Mouse (Mus musculus) neural tube, embryonic 14.5 days (tissue): ENCODE measurements at regions not wholly inside any gene's neighbourhood (a gene's known extent, or its start where the extent isn't known, plus 50 kb on each side); places are given as distances from the start of the nearest gene placed in this dataset.

ENCODE experiments used
- ATAC-seq: fragments of 200-750 bp; cut with Nextera tagmentation; 2 replicates; pipeline ENCODE4 v1.8.0; 2017; ENCODE audit warnings: low read depth, mild to moderate bottlenecking, moderate TSS enrichment, moderate library complexity
- H3K27ac ChIP-seq: fragments of 300-500 bp; sonication (generic); 2 replicates; pipeline ENCODE4 v1.5.1; 2014; ENCODE audit warnings: low read depth, mild to moderate bottlenecking, control low read depth, low read length, moderate library complexity, mixed read lengths
- H3K27me3 ChIP-seq: fragments of 300-500 bp; sonication (generic); 2 replicates; pipeline ENCODE4 v1.6.1; 2014; ENCODE audit warnings: low read length; ENCODE audit not compliant: control insufficient read depth, insufficient read depth
- H3K36me3 ChIP-seq: fragments of 300-500 bp; sonication (generic); 2 replicates; pipeline ENCODE4 v1.6.1; 2014; ENCODE audit warnings: low read length, mixed read lengths; ENCODE audit not compliant: control insufficient read depth, insufficient read depth
- H3K4me1 ChIP-seq: fragments of 300-500 bp; sonication (generic); 2 replicates; pipeline ENCODE4 v1.6.1; 2014; ENCODE audit warnings: low read length; ENCODE audit not compliant: control insufficient read depth, insufficient read depth
- H3K4me2 ChIP-seq: fragments of 300-500 bp; sonication (generic); 2 replicates; pipeline ENCODE4 v1.6.1; 2014; ENCODE audit warnings: mild to moderate bottlenecking, low read depth, low read length, control low read depth
- H3K4me3 ChIP-seq: fragments of 300-500 bp; sonication (generic); 2 replicates; pipeline ENCODE4 v1.5.1; 2014; ENCODE audit warnings: low read depth, low read length, control low read depth, mixed read lengths
- H3K9ac ChIP-seq: fragments of 300-500 bp; sonication (generic); replicated peaks from 2 replicates; pipeline ENCODE4 v1.6.1; 2014; ENCODE audit warnings: low read depth, mild to moderate bottlenecking, control low read depth, low read length, mixed read lengths
- H3K9me3 ChIP-seq: fragments of 300-500 bp; sonication (generic); 2 replicates; pipeline ENCODE4 v1.6.1; 2016; ENCODE audit warnings: low read length; ENCODE audit not compliant: control insufficient read depth
- WGBS: fragments of 180-500 bp; shearing (Covaris S2); extraction: QIAGEN DNeasy Blood & Tissue Kit; methylation state at CpG from one replicate; pipeline ENCODE4 v1.1.7; 2014; 5-methylcytosine and 5-hydroxymethylcytosine counted together

DNA sequence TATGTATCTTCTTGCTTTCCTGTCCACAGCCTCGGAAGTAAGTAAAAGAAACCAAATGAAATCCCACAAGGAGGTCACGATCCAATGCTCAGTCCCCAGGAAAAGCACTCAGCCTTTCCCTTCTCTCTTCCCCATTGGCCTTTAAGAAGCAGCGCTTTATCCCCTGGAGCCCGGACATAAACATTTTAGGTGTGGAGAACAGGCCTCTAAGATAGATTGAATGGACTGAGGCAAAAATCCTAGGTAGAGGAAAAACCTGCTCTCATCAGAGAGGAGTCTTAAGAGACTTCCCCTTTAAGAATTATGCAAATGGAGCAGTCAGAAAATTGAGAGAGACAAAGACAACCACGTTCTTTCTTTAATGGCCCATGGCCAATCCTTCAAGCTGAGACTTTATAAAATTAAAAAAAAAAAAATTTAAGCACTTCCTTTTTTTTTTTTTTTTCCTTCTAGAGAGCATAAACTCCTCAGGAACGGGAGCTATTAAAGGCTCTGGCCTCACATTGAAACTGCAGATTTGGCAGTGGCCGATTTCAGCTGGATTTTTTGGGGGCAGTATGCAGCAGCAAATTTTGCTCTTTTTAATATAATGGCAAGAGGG is 1020.5 kb downstream of the 9330182O14Rik start:
- Histone ChIP-seq H3K4me1 (peaks cover 4% of the 10 kb centered on the region; the same call in 1 of the 2 replicates), H3K9ac (peak overlapping the region; percentile 29), H3K9me3 (no peaks in the 10 kb centered on the region), H3K4me2 (peak overlapping the region; percentile 49), H3K27me3 (no peaks in the 10 kb centered on the region), H3K4me3 (peak overlapping the region; percentile 16; the same call in 1 of the 2 replicates), H3K27ac (no peak overlapping the region), H3K36me3 (no peaks in the 10 kb centered on the region)
- 30% methylated on average over 7 of the region's 7 CpGs for WGBS
- peak; percentile 38; the same call in 1 of the 2 replicates for ATAC-seq

DNA sequence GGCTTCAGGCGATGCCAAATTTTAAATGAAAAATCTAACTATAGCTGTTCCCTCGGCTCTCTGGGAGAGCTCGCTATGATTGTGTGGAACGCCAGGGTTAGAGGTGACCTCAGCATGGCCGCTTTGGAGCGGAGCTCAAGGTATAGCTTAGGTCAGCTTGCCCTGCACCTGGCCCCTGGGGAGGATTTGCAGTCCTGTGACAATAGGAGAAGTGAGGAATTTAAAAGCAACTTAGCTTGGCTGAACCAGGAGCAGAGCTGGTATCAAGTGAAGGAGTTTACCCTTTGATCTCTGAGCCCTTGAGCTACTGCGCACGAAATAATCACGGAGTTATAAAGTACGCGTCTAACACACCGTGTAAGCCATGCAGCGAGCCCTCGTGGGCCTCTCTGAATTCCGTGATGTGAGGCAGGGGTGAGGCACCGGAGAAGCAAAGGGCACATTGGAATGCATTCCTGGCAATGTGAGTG is 1021.0 kb downstream of the 9330182O14Rik start:
- Histone ChIP-seq H3K4me3 (peak overlapping the region; percentile 16; the same call in 1 of the 2 replicates), H3K27me3 (no peaks in the 10 kb centered on the region), H3K4me2 (peak overlapping the region; percentile 49), H3K4me1 (peaks cover 4% of the 10 kb centered on the region; the same call in 1 of the 2 replicates), H3K36me3 (no peaks in the 10 kb centered on the region), H3K9ac (peak overlapping the region; percentile 29), H3K9me3 (no peaks in the 10 kb centered on the region), H3K27ac (no peak overlapping the region)
- whole genome bisulfite sequencing = 11% methylated on average over 16 of the region's 16 CpGs
- peak; percentile 77 for ATAC-seq

DNA sequence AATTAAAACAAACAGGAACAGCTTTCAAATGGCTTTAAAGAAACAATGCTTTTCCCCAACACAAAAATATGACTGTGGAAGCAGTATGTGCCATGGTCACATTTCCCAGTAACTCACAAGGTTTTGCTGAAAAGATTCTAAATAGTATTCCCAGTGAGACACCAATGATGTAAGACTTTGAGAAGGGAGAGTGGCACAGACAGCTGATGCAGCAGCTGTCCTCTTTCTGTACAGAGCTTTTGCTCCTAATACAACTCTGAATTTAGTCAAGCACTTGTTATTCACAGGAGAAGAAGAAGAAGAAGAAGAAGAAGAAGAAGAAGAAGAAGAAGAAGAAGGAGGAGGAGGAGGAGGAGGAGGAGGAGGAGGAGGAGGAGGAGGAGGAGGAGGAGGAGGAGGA is 1023.6 kb downstream of the 9330182O14Rik start:
- no peak for ATAC-seq

DNA sequence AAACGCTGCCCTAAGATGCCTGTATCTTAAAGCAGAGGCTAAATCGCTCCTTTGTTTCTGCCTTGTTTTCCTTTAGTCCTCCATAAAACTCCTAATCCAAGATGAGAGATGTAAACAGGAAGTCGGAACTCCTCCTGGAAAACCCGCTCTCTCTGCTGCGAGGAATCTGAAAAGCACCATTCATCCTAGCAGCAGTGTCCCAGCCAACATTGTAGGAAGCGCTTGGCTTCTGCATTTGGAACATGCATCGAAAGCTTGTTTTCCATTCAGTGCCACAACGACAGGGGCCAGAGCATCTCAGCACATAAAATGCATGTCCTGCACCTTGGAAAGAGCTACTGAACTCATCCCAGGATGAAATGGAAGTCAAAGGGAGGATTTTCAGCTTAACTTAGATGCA is 1028.1 kb downstream of the 9330182O14Rik start:
- no peaks in the 10 kb centered on the region for H3K36me3 ChIP-seq
- no peak overlapping the region for H3K4me3 ChIP-seq
- H3K4me2 ChIP-seq = no peak overlapping the region
- no peaks in the 10 kb centered on the region for H3K27me3 ChIP-seq
- H3K9me3 ChIP-seq = no peaks in the 10 kb centered on the region
- WGBS = 42% methylated on average over 8 of the region's 8 CpGs
- no peaks in the 10 kb centered on the region for H3K4me1 ChIP-seq
- no peak overlapping the region for H3K9ac ChIP-seq
- no peak; the same call in 1 of the 2 replicates for ATAC-seq
- no peak overlapping the region for H3K27ac ChIP-seq

More for the DNA sequence above, 1023.6 kb downstream of the 9330182O14Rik start:
- Histone ChIP-seq H3K4me2 (no peak overlapping the region), H3K9ac (no peak overlapping the region), H3K27me3 (no peaks in the 10 kb centered on the region), H3K4me1 (peaks cover 4% of the 10 kb centered on the region; the same call in 1 of the 2 replicates), H3K36me3 (no peaks in the 10 kb centered on the region), H3K9me3 (no peaks in the 10 kb centered on the region), H3K27ac (no peak overlapping the region), H3K4me3 (no peak overlapping the region)

DNA sequence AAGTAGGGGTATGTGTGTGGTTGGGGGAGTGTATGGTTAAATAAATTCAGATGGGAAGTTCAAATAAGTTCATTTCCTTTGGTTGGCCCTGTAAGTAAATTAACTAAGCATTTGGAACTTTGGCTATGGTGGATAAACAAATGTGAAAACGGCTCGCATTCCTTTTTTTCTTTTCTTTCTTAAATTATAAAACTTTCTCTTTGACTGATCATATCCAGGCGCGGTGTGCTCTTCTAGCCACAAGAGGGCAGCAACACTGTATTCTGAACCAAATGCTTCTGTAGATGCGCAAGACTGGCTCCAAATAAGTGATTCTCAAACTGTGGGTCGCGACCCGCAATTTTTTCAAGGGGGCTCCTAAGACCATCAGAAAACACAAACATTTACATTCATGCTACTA is 1028.6 kb downstream of the 9330182O14Rik start:
- H3K4me1 ChIP-seq = no peaks in the 10 kb centered on the region
- H3K4me3 ChIP-seq = no peak overlapping the region
- no peaks in the 10 kb centered on the region for H3K9me3 ChIP-seq
- ATAC-seq = peak; percentile 72; the same call in 1 of the 2 replicates
- no peak overlapping the region for H3K4me2 ChIP-seq
- no peak overlapping the region for H3K9ac ChIP-seq
- H3K27me3 ChIP-seq = no peaks in the 10 kb centered on the region
- no peak overlapping the region for H3K27ac ChIP-seq
- WGBS = 6% methylated on average over 8 of the region's 8 CpGs
- H3K36me3 ChIP-seq = no peaks in the 10 kb centered on the region

DNA sequence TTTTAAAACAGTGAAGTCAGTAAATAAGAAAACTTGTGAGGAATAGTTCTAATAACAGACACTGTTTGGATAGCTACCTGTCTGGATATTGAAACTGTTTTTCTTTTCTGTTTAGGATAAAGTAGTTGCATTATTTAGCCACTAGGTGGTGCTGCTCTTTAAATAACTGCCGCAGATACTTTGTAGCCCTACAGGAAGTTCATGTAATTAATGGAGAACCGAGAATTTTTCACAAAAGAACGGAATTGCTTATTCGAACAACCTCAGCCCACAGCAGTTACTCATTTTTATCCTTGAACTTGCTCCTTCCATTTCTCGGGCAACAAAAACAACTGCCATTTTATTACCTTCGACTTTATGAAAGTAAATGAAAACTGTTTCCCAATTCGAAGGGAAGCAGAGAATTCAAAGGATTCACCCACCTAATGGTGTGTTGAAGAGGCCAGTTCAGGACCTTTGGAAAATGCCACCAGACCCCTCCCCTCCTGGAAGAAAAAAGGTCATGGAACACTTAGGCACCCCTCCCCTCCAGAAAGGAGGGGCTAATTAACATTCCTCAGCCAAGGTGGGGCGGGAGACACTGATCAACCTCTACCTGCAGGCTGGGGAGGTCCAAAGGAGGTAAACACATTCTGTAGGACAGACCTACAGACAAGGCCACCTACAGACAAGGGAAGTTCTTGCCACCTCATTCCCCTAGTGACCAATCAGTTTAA is 1029.6 kb downstream of the 9330182O14Rik start:
- peak; percentile 66 for ATAC-seq
- 22% methylated on average over 8 of the region's 8 CpGs for WGBS
- H3K4me1 ChIP-seq = no peaks in the 10 kb centered on the region
- no peak overlapping the region for H3K9ac ChIP-seq
- no peaks in the 10 kb centered on the region for H3K36me3 ChIP-seq
- H3K9me3 ChIP-seq = no peaks in the 10 kb centered on the region
- H3K4me3 ChIP-seq = no peak overlapping the region
- H3K27me3 ChIP-seq = no peaks in the 10 kb centered on the region
- H3K4me2 ChIP-seq = peak overlapping the region; percentile 24; the same call in 1 of the 2 replicates
- no peak overlapping the region for H3K27ac ChIP-seq

DNA sequence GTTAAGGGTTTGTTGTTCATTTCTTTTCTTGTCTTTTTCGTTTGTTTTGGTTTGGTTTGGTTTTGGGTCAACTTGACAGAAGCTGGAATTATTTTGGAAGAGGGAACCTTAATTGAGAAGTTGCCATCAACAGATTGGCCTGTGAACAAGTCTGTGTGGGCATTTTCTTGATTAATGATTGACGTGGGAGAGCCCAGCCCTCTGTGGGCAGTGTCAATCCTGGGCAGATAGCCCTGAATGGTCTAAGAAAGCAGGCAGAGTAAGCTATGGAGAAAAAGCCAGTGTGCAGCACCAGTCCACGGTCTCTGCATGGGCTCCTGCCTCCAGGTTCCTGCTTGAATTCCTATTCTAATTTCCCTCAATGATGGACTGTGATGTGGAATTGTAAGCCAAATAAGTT is 1031.4 kb downstream of the 9330182O14Rik start:
- no peak overlapping the region for H3K4me3 ChIP-seq
- ATAC-seq = no peak
- H3K36me3 ChIP-seq = no peaks in the 10 kb centered on the region
- H3K27ac ChIP-seq = no peak overlapping the region
- no peak overlapping the region for H3K4me2 ChIP-seq
- H3K9me3 ChIP-seq = no peaks in the 10 kb centered on the region
- H3K4me1 ChIP-seq = no peaks in the 10 kb centered on the region
- H3K9ac ChIP-seq = no peak overlapping the region
- no peaks in the 10 kb centered on the region for H3K27me3 ChIP-seq
- 79% methylated on average over 3 of the region's 3 CpGs for whole genome bisulfite sequencing

DNA sequence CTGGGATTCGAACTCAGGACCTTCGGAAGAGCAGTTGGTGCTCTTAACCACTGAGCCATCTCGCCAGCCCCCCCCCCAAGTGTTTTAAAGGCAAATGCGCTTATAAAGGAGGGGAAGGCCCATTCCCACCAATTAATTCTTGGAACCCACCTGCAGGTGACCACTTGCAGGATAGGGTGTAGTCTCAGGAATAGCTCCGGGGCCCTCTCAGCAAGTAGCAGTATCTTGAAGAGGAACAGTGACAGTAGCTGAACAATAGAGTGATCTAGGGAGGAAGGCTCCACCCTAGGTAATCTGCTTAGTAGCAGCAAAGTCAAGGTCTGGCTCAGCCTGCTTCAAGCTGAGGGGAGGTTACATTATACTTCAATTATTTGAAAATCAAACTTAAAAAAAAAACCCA is 1056.6 kb downstream of the 9330182O14Rik start:
- Histone ChIP-seq H3K4me2 (no peak overlapping the region), H3K9ac (no peak overlapping the region), H3K4me1 (no peaks in the 10 kb centered on the region), H3K27me3 (no peaks in the 10 kb centered on the region), H3K4me3 (no peak overlapping the region), H3K27ac (no peak overlapping the region), H3K36me3 (no peaks in the 10 kb centered on the region), H3K9me3 (no peaks in the 10 kb centered on the region)
- ATAC-seq = no peak
- WGBS = 88% methylated on average over 5 of the region's 5 CpGs

DNA sequence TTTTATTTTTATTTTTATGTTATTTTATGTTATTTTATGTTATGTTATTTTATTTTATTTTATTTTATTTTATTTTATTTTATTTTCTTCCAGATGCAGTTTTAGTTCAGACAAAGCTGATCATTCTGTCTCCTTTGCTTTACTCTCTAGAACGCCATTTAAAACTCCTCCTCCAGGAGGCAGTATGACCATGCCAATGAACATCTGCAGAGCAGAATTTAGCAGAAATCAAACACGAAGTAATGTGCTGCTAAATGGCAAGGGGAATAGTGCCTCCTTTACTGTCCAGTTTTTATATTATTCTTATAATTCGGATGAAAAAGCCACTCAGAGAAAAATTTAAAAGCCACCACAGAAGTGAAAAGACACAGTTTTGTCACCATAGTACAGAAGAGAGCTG is 1059.1 kb downstream of the 9330182O14Rik start:
- Histone ChIP-seq H3K4me1 (no peaks in the 10 kb centered on the region), H3K27ac (no peak overlapping the region), H3K4me3 (no peak overlapping the region), H3K9ac (no peak overlapping the region), H3K4me2 (no peak overlapping the region), H3K36me3 (no peaks in the 10 kb centered on the region), H3K9me3 (no peaks in the 10 kb centered on the region), H3K27me3 (no peaks in the 10 kb centered on the region)
- 33% methylated on average over 3 of the region's 3 CpGs for WGBS
- ATAC-seq = peak; percentile 81; the same call in 1 of the 2 replicates
